Mouse (Mus musculus) kidney, adult 2 months (tissue): ENCODE data around the gene Ace3. TPM values are rescaled to one million over a fixed set of nuclear protein-coding genes. Genes with fewer than 3 reads are reported as not detected.
"Not testable (repeated sequence)": the region's sequence is repeated elsewhere in the genome, so short reads cannot be mapped to it uniquely, and the experiment has no call there.

Experiments used
- DNase-seq: peaks from one replicate; pipeline ENCODE4 v3.0.0; 2021
- H3K27ac ChIP-seq: fragments of 200-500 bp; 2 replicates; pipeline ENCODE4 v1.5.1; 2012; ENCODE audit warnings: low read depth, low read length, control low read depth, inconsistent platforms; ENCODE audit not compliant: insufficient read depth
- H3K27me3 ChIP-seq: fragments of 200-500 bp; replicated peaks from 2 replicates; pipeline ENCODE4 v1.6.1; 2012; ENCODE audit warnings: mild to moderate bottlenecking, moderate library complexity, low read length, inconsistent platforms; ENCODE audit not compliant: control insufficient read depth, insufficient read depth
- H3K36me3 ChIP-seq: fragments of 200-500 bp; 2 replicates; pipeline ENCODE4 v1.6.1; 2012; ENCODE audit warnings: mild to moderate bottlenecking, moderate library complexity, low read length, inconsistent platforms; ENCODE audit not compliant: control insufficient read depth, insufficient read depth
- H3K4me1 ChIP-seq: fragments of 200-500 bp; 2 replicates; pipeline ENCODE4 v1.6.1; 2011; ENCODE audit warnings: low read length; ENCODE audit not compliant: control insufficient read depth, insufficient read depth
- H3K4me3 ChIP-seq: fragments of 200-500 bp; 2 replicates; pipeline ENCODE4 v1.5.1; 2011; ENCODE audit warnings: mild to moderate bottlenecking, low read depth, low read length, control low read depth; ENCODE audit not compliant: insufficient read depth
- CTCF ChIP-seq: fragments of 200-500 bp; conservative IDR thresholded peaks from 2 replicates; pipeline ENCODE4 v1.5.1; 2011; ENCODE audit warnings: low read depth, mild to moderate bottlenecking, control low read depth, low read length, moderate library complexity, mixed read lengths; ENCODE audit not compliant: insufficient read depth, insufficient read length
- POLR2A ChIP-seq: fragments of 200-500 bp; IDR thresholded peaks from one replicate; pipeline ENCODE4 v1.6.1; 2011; ENCODE audit warnings: low read depth, low read length, control low read depth
- WGBS: fragments of 180-500 bp; shearing (Covaris S2); methylation state at CpG from one replicate; pipeline ENCODE4 v1.1.7; 2018; 5-methylcytosine and 5-hydroxymethylcytosine counted together
- polyA plus RNA-seq: library from polyadenylated mRNA; depleted of rRNA; stranded (reverse); fragments of >200 nt; gene quantifications from 2 replicates; pipeline ENCODE4 v1.2.3, GENCODE M21; 2012

Gene Ace3
- polyA plus RNA-seq, 1 experiment: 0.06 TPM

GRCm38 (mm10) chr11:106026465-106027151, 32.1 kb downstream of the Ace3 start:
- Histone ChIP-seq H3K27ac (no peak overlapping the region), H3K36me3 (no peaks in the 10 kb centered on the region), H3K27me3 (no peaks in the 10 kb centered on the region), H3K4me1 (no peaks in the 10 kb centered on the region), H3K4me3 (no peak overlapping the region)
- peak; percentile 73 for DNase-seq
- TF ChIP-seq POLR2A (no peak), CTCF (peak; percentile 72)
- WGBS: 16% methylated on average over 11 of the region's 11 CpGs

- TF ChIP-seq POLR2A (no peak), CTCF (no peak)
- H3K36me3 ChIP-seq: no peaks in the 10 kb centered on the region
- 85% methylated on average over 5 of the region's 5 CpGs for WGBS
- no peak overlapping the region for H3K27ac ChIP-seq
- no peaks in the 10 kb centered on the region for H3K4me1 ChIP-seq
- H3K4me3 ChIP-seq: no peak overlapping the region
- no peak for DNase-seq
- no peaks in the 10 kb centered on the region for H3K27me3 ChIP-seq
Measured at GRCm38 (mm10) chr11:106027607-106028006, 33.1 kb downstream of the Ace3 start.

GRCm38 (mm10) chr11:106032074-106032473, 37.6 kb downstream of the Ace3 start:
- 45% methylated on average over 14 of the region's 25 CpGs for WGBS
- H3K4me3 ChIP-seq: peak overlapping the region; percentile 32
- not testable (repeated sequence) for H3K27me3 ChIP-seq, H3K4me1 ChIP-seq, H3K27ac ChIP-seq, H3K36me3 ChIP-seq, DNase-seq

- 17% methylated on average over 11 of the region's 11 CpGs for WGBS
- no peaks in the 10 kb centered on the region for H3K27me3 ChIP-seq
- peak overlapping the region; percentile 73 for H3K4me3 ChIP-seq
- peak; percentile 59 for DNase-seq
- peak overlapping the region; percentile 100 for H3K27ac ChIP-seq
- no peak for TF ChIP-seq POLR2A
- TF ChIP-seq CTCF: 0 out of 2 replicates have a peak, but pooled peaks have one; percentile 9
- H3K36me3 ChIP-seq: no peaks in the 10 kb centered on the region
- H3K4me1 ChIP-seq: peaks cover 4% of the 10 kb centered on the region; the same call in 1 of the 2 replicates
Measured at GRCm38 (mm10) chr11:106033491-106033919, 39.0 kb downstream of the Ace3 start.

GRCm38 (mm10) chr11:106034986-106035385, 40.5 kb downstream of the Ace3 start:
- no peaks in the 10 kb centered on the region for H3K36me3 ChIP-seq
- TF ChIP-seq POLR2A (no peak), CTCF (no peak)
- H3K4me3 ChIP-seq: no peak overlapping the region
- no peak for DNase-seq
- 90% methylated on average over 9 of the region's 9 CpGs for WGBS
- H3K4me1 ChIP-seq: peaks cover 4% of the 10 kb centered on the region; the same call in 1 of the 2 replicates
- no peak overlapping the region for H3K27ac ChIP-seq
- no peaks in the 10 kb centered on the region for H3K27me3 ChIP-seq

GRCm38 (mm10) chr11:106036548-106037417, 42.3 kb downstream of the Ace3 start, which contains the start of gene Dcaf7:
Dcaf7 (plus strand) TSS chr11:106036872.
- Histone ChIP-seq H3K4me1 (peaks cover 4% of the 10 kb centered on the region; the same call in 1 of the 2 replicates), H3K4me3 (peak within 1 kb of the TSS; percentile 89), H3K27me3 (no peaks in the 10 kb centered on the region), H3K36me3 (no peaks in the 10 kb centered on the region), H3K27ac (0 out of 2 replicates have a peak within 1 kb of the TSS, but pooled peaks have one; percentile 24)
- TF ChIP-seq CTCF: no peak
- peak; percentile 76 for TF ChIP-seq POLR2A
- DNase-seq: peak; percentile 99
- WGBS: under 1% methylated on average over 66 of the region's 66 CpGs

- H3K4me3 ChIP-seq: peak overlapping the region; percentile 89
- WGBS: 1% methylated on average over 13 of the region's 13 CpGs
- no peaks in the 10 kb centered on the region for H3K27me3 ChIP-seq
- H3K27ac ChIP-seq: no peak overlapping the region
- no peak for TF ChIP-seq CTCF
- TF ChIP-seq POLR2A: no peak
- peaks cover 4% of the 10 kb centered on the region; the same call in 1 of the 2 replicates for H3K4me1 ChIP-seq
- no peak for DNase-seq
- H3K36me3 ChIP-seq: no peaks in the 10 kb centered on the region
Measured at GRCm38 (mm10) chr11:106037418-106037751, 42.9 kb downstream of the Ace3 start.
